Mouse (Mus musculus) forebrain, embryonic 14.5 days (tissue): ENCODE measurements around the gene Pik3c2a. TPM values are rescaled to one million over a fixed set of nuclear protein-coding genes. Genes with fewer than 3 reads are reported as not detected.

Experiments used
- ATAC-seq: fragments of 200-750 bp; cut with Nextera tagmentation; 2 replicates; pipeline ENCODE4 v1.8.0; 2017; ENCODE audit warnings: mild to moderate bottlenecking, moderate library complexity
- DNase-seq: peaks from one replicate; pipeline ENCODE4 v3.0.0-alpha.2; 2015; ENCODE audit warnings: low spot score
- H3K27ac ChIP-seq: fragments of 300-500 bp; sonication (generic); 2 replicates; pipeline ENCODE4 v1.5.1; 2014; ENCODE audit warnings: low read depth, mild to moderate bottlenecking, control low read depth, low read length, moderate library complexity
- H3K27me3 ChIP-seq: fragments of 300-500 bp; sonication (generic); replicated peaks from 2 replicates; pipeline ENCODE4 v1.6.1; 2014; ENCODE audit warnings: low read length, control low read depth, mixed read lengths; ENCODE audit not compliant: control insufficient read depth, insufficient read depth
- H3K36me3 ChIP-seq: fragments of 300-500 bp; sonication (generic); 2 replicates; pipeline ENCODE4 v1.6.1; 2014; ENCODE audit warnings: low read length, control low read depth; ENCODE audit not compliant: control insufficient read depth, insufficient read depth
- H3K4me1 ChIP-seq: fragments of 300-500 bp; sonication (generic); 2 replicates; pipeline ENCODE4 v1.6.1; 2014; ENCODE audit warnings: antibody characterized with exemption, low read length, control low read depth; ENCODE audit not compliant: control insufficient read depth, insufficient read depth
- H3K4me2 ChIP-seq: fragments of 300-500 bp; sonication (generic); 2 replicates; pipeline ENCODE4 v1.6.1; 2014; ENCODE audit warnings: mild to moderate bottlenecking, control low read depth, low read length
- H3K4me3 ChIP-seq: fragments of 300-500 bp; sonication (generic); 2 replicates; pipeline ENCODE4 v1.5.1; 2014; ENCODE audit warnings: low read depth, low read length, control low read depth
- H3K9ac ChIP-seq: fragments of 300-500 bp; sonication (generic); 2 replicates; pipeline ENCODE4 v1.6.1; 2014; ENCODE audit warnings: mild to moderate bottlenecking, low read length, control low read depth, moderate library complexity
- H3K9me3 ChIP-seq: fragments of 300-500 bp; sonication (generic); replicated peaks from 2 replicates; pipeline ENCODE4 v1.6.1; 2016; ENCODE audit warnings: low read length, control low read depth, mixed read lengths; ENCODE audit not compliant: control insufficient read depth
- WGBS: fragments of 180-500 bp; shearing (Covaris S2); extraction: QIAGEN DNeasy Blood & Tissue Kit; methylation state at CpG from one replicate; pipeline ENCODE4 v1.1.7; 2014; 5-methylcytosine and 5-hydroxymethylcytosine counted together
- polyA plus RNA-seq: library from polyadenylated mRNA; unstranded; fragments of >200 nt; fragmentation: Nextera tagmentation; extraction: Ambion mirVana; gene quantifications from 2 replicates; pipeline ENCODE4 v1.2.1, GENCODE M21; 2014

Gene Pik3c2a
- polyA plus RNA-seq, result 11.7 and 16.3 TPM in 2 replicates

- peak; percentile 98 for DNase-seq
Observed at GRCm38 (mm10) chr7:116443004-116443696, at the start of gene Pik3c2a. TSS of gene Pik3c2a (minus strand) at chr7:116443449.

GRCm38 (mm10) chr7:116491113-116491512 is 47.9 kb upstream of the Pik3c2a start:
- Histone ChIP-seq H3K27ac (no peak overlapping the region), H3K9ac (no peak overlapping the region), H3K4me2 (no peak overlapping the region), H3K4me1 (no peaks in the 10 kb centered on the region), H3K27me3 (no peaks in the 10 kb centered on the region), H3K36me3 (no peaks in the 10 kb centered on the region), H3K9me3 (no peaks in the 10 kb centered on the region), H3K4me3 (no peak overlapping the region)
- DNase-seq, result no peak
- ATAC-seq, result no peak
- WGBS, result 85% methylated on average over 4 of the region's 4 CpGs

More at GRCm38 (mm10) chr7:116443004-116443696, at the start of gene Pik3c2a:
- under 1% methylated on average over 65 of the region's 72 CpGs for WGBS
- H3K4me2 ChIP-seq, result peak within 1 kb of the TSS; percentile 90
- no peaks in the 10 kb centered on the region for H3K27me3 ChIP-seq
- peak; percentile 99 for ATAC-seq
- H3K4me1 ChIP-seq, result peaks cover 10% of the 10 kb centered on the region; the same call in 1 of the 2 replicates
- H3K27ac ChIP-seq, result peak within 1 kb of the TSS; percentile 89
- H3K9ac ChIP-seq, result peak within 1 kb of the TSS; percentile 93
- H3K9me3 ChIP-seq, result no peaks in the 10 kb centered on the region
- H3K36me3 ChIP-seq, result no peaks in the 10 kb centered on the region
- peak within 1 kb of the TSS; percentile 91 for H3K4me3 ChIP-seq

GRCm38 (mm10) chr7:116485062-116485601 is 41.9 kb upstream of the Pik3c2a start:
- H3K9me3 ChIP-seq, result no peaks in the 10 kb centered on the region
- no peak overlapping the region for H3K4me3 ChIP-seq
- H3K9ac ChIP-seq, result no peak overlapping the region
- 81% methylated on average over 1 of the region's 1 CpGs for WGBS
- no peak overlapping the region for H3K4me2 ChIP-seq
- H3K4me1 ChIP-seq, result no peaks in the 10 kb centered on the region
- no peak overlapping the region for H3K27ac ChIP-seq
- DNase-seq, result no peak
- H3K27me3 ChIP-seq, result no peaks in the 10 kb centered on the region
- no peaks in the 10 kb centered on the region for H3K36me3 ChIP-seq
- no peak for ATAC-seq

GRCm38 (mm10) chr7:116484213-116484612 is 41.0 kb upstream of the Pik3c2a start:
- H3K27ac ChIP-seq, result no peak overlapping the region
- H3K4me2 ChIP-seq, result no peak overlapping the region
- H3K27me3 ChIP-seq, result no peaks in the 10 kb centered on the region
- no peaks in the 10 kb centered on the region for H3K9me3 ChIP-seq
- ATAC-seq (no peak), DNase-seq (no peak)
- 88% methylated on average over 5 of the region's 5 CpGs for WGBS
- no peaks in the 10 kb centered on the region for H3K36me3 ChIP-seq
- H3K4me3 ChIP-seq, result no peak overlapping the region
- no peak overlapping the region for H3K9ac ChIP-seq
- no peaks in the 10 kb centered on the region for H3K4me1 ChIP-seq

GRCm38 (mm10) chr7:116483782-116484181 is 40.5 kb upstream of the Pik3c2a start:
- H3K4me3 ChIP-seq, result no peak overlapping the region
- H3K36me3 ChIP-seq, result no peaks in the 10 kb centered on the region
- no peak overlapping the region for H3K4me2 ChIP-seq
- WGBS, result 84% methylated on average over 5 of the region's 5 CpGs
- ATAC-seq, result no peak
- no peak for DNase-seq
- no peak overlapping the region for H3K27ac ChIP-seq
- no peaks in the 10 kb centered on the region for H3K4me1 ChIP-seq
- no peaks in the 10 kb centered on the region for H3K27me3 ChIP-seq
- H3K9ac ChIP-seq, result no peak overlapping the region
- H3K9me3 ChIP-seq, result no peaks in the 10 kb centered on the region

GRCm38 (mm10) chr7:116483106-116483505 is 39.9 kb upstream of the Pik3c2a start:
- Histone ChIP-seq H3K9ac (no peak overlapping the region), H3K4me2 (no peak overlapping the region), H3K9me3 (no peaks in the 10 kb centered on the region), H3K4me3 (no peak overlapping the region), H3K27ac (no peak overlapping the region), H3K4me1 (no peaks in the 10 kb centered on the region), H3K27me3 (no peaks in the 10 kb centered on the region), H3K36me3 (no peaks in the 10 kb centered on the region)
- peak; percentile 41 for DNase-seq
- no peak for ATAC-seq
- WGBS, result 21% methylated on average over 1 of the region's 1 CpGs

GRCm38 (mm10) chr7:116476264-116476663 is 33.0 kb upstream of the Pik3c2a start:
- no peaks in the 10 kb centered on the region for H3K36me3 ChIP-seq
- no peak for DNase-seq
- no peak overlapping the region for H3K4me2 ChIP-seq
- H3K9ac ChIP-seq, result no peak overlapping the region
- no peak overlapping the region for H3K4me3 ChIP-seq
- 87% methylated on average over 5 of the region's 5 CpGs for WGBS
- ATAC-seq, result no peak
- H3K27me3 ChIP-seq, result no peaks in the 10 kb centered on the region
- no peak overlapping the region for H3K27ac ChIP-seq
- no peaks in the 10 kb centered on the region for H3K9me3 ChIP-seq
- no peaks in the 10 kb centered on the region for H3K4me1 ChIP-seq

- Histone ChIP-seq H3K27me3 (no peaks in the 10 kb centered on the region), H3K4me2 (no peak overlapping the region), H3K4me1 (no peaks in the 10 kb centered on the region), H3K27ac (no peak overlapping the region), H3K36me3 (no peaks in the 10 kb centered on the region), H3K4me3 (no peak overlapping the region), H3K9ac (no peak overlapping the region), H3K9me3 (no peaks in the 10 kb centered on the region)
- ATAC-seq, result no peak
- DNase-seq, result no peak
Observed at GRCm38 (mm10) chr7:116475836-116476235, 32.6 kb upstream of the Pik3c2a start.

GRCm38 (mm10) chr7:116462114-116462513 is 18.9 kb upstream of the Pik3c2a start:
- ATAC-seq, result no peak
- Histone ChIP-seq H3K9me3 (no peaks in the 10 kb centered on the region), H3K36me3 (no peaks in the 10 kb centered on the region), H3K27ac (no peak overlapping the region), H3K4me1 (no peaks in the 10 kb centered on the region), H3K4me3 (no peak overlapping the region), H3K4me2 (no peak overlapping the region), H3K27me3 (no peaks in the 10 kb centered on the region), H3K9ac (no peak overlapping the region)
- 60% methylated on average over 8 of the region's 8 CpGs for WGBS
- DNase-seq, result no peak
